Mouse (Mus musculus) embryonic facial prominence, embryonic 12.5 days (tissue): Measurements from ENCODE around the gene Rimbp2. TPM values are rescaled to one million over a fixed set of nuclear protein-coding genes. Genes with fewer than 3 reads are reported as not detected.

Experiments used
- ATAC-seq: fragments of 200-750 bp; cut with Nextera tagmentation; 2 replicates; pipeline ENCODE4 v1.8.0; 2017; ENCODE audit not compliant: insufficient number of reproducible peaks, insufficient read depth, low FRiP score, low TSS enrichment
- H3K27ac ChIP-seq: fragments of 300-500 bp; sonication (generic); 2 replicates; pipeline ENCODE4 v1.5.1; 2016; ENCODE audit warnings: mild to moderate bottlenecking
- H3K27me3 ChIP-seq: fragments of 300-500 bp; sonication (generic); 2 replicates; pipeline ENCODE4 v1.6.1; 2016; ENCODE audit warnings: mild to moderate bottlenecking, moderate library complexity
- H3K36me3 ChIP-seq: fragments of 300-500 bp; sonication (generic); 2 replicates; pipeline ENCODE4 v1.6.1; 2016; ENCODE audit warnings: mild to moderate bottlenecking
- H3K4me1 ChIP-seq: fragments of 300-500 bp; sonication (generic); 2 replicates; pipeline ENCODE4 v1.6.1; 2016
- H3K4me2 ChIP-seq: fragments of 300-500 bp; sonication (generic); replicated peaks from 2 replicates; pipeline ENCODE4 v1.6.1; 2016; ENCODE audit warnings: mild to moderate bottlenecking, moderate library complexity
- H3K4me3 ChIP-seq: fragments of 300-500 bp; sonication (generic); 2 replicates; pipeline ENCODE4 v1.5.1; 2016; ENCODE audit warnings: mild to moderate bottlenecking
- H3K9ac ChIP-seq: fragments of 300-500 bp; sonication (generic); 2 replicates; pipeline ENCODE4 v1.6.1; 2016; ENCODE audit warnings: mild to moderate bottlenecking, moderate library complexity
- H3K9me3 ChIP-seq: fragments of 300-500 bp; sonication (generic); 2 replicates; pipeline ENCODE4 v1.6.1; 2016; ENCODE audit warnings: mild to moderate bottlenecking, moderate library complexity
- WGBS: fragments of 180-500 bp; shearing (Covaris S2); methylation state at CpG from one replicate; pipeline ENCODE4 v1.1.7; 2016; 5-methylcytosine and 5-hydroxymethylcytosine counted together
- polyA plus RNA-seq: library from polyadenylated mRNA; unstranded; fragments of >200 nt; fragmentation: Nextera tagmentation; extraction: Ambion mirVana; gene quantifications from 2 replicates; pipeline ENCODE4 v1.2.1, GENCODE M21; 2016

Gene Rimbp2
- polyA plus RNA-seq, 1 experiment from 2014 or later: 0.19 TPM

DNA sequence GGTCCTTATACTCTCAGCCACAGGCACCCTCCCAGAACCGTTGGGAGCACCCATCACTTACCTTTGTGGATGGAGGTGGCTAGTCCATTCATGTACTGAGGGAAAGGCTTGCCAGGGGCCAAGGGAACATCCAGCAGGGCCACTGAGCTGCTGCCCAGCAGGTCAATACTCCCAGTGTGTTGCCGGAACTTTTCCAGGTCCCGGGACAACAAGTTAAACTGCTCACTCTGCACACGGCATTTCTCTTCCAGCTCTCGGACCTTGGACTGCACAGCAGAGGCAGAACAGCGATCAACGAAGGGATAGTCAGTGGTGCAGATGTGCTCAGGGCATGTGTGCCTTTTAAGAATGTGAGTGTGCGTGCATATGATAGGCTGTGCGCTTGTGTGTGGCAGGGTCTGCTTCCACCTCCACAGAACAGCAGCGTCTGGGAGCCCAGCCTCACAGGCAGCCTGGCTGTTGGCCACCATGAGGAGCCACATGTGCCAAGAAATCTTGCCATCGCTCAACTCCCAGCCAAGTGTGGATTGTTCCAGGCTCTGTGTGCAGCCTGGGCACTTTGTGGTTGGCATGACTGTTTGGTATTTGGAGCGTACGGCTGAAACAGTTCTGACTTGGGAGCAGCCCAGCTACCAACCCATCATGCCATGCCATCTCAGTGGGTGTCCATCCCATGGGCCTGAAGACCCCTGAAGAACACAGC lies 146.8 kb downstream of the Rimbp2 start:
- H3K36me3 ChIP-seq: no peaks in the 10 kb centered on the region
- H3K4me3 ChIP-seq: no peak overlapping the region
- H3K4me2 ChIP-seq: no peak overlapping the region
- ATAC-seq: no peak
- H3K9ac ChIP-seq: no peak overlapping the region
- 87% methylated on average over 13 of the region's 13 CpGs for WGBS
- H3K27ac ChIP-seq: no peak overlapping the region
- H3K27me3 ChIP-seq: 0 out of 2 replicates have a peak, but pooled peaks cover under 1% of the 10 kb centered on the region
- H3K4me1 ChIP-seq: no peaks in the 10 kb centered on the region
- H3K9me3 ChIP-seq: no peaks in the 10 kb centered on the region

DNA sequence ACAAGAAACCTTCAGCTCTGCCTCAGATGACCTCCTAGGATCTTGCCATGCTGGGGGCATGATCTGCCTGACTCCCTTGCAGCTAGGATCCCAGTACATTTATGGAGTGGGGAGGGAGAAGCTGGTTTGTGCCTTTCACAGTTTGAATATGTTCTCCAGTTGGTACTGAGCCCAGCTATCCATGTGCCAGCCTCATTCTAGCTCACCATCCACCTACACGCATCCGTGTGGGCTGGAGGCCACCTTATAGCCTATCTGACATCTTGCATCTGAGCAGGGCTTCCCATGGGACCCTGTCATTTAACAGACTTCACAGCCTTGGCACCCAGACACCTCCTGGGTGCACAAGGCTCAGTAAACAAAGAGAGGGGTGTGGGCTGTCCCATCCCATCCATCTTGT lies 148.2 kb downstream of the Rimbp2 start:
- no peak for ATAC-seq
- 92% methylated on average over 2 of the region's 2 CpGs for WGBS
- H3K9me3 ChIP-seq: no peaks in the 10 kb centered on the region
- H3K4me3 ChIP-seq: no peak overlapping the region
- H3K9ac ChIP-seq: no peak overlapping the region
- no peak overlapping the region for H3K4me2 ChIP-seq
- H3K36me3 ChIP-seq: no peaks in the 10 kb centered on the region
- H3K27me3 ChIP-seq: no peaks in the 10 kb centered on the region
- no peaks in the 10 kb centered on the region for H3K4me1 ChIP-seq
- H3K27ac ChIP-seq: no peak overlapping the region

DNA sequence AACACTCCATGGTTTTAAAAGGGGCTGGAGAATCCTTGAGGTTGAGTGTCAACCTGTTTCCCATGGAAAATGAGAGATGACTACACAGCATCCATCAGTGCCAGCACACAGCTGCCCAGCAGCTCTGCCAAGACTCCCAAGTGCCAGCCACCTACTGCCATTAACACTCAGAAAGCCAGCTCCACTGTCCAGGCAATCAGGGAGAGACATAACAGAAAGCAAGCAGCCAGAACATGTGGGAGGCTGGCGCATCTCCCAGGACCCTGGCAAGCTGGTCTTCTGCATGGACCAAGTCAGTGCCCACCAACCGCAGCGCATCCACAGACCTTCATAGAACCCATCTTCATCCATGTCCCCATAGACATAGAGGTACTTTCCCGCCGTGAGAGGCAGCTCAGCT lies 152.7 kb downstream of the Rimbp2 start:
- Histone ChIP-seq H3K27ac (no peak overlapping the region), H3K27me3 (no peaks in the 10 kb centered on the region), H3K4me3 (no peak overlapping the region), H3K4me1 (no peaks in the 10 kb centered on the region), H3K36me3 (no peaks in the 10 kb centered on the region), H3K4me2 (no peak overlapping the region), H3K9ac (no peak overlapping the region), H3K9me3 (no peaks in the 10 kb centered on the region)
- no peak for ATAC-seq
- WGBS: 92% methylated on average over 5 of the region's 5 CpGs

DNA sequence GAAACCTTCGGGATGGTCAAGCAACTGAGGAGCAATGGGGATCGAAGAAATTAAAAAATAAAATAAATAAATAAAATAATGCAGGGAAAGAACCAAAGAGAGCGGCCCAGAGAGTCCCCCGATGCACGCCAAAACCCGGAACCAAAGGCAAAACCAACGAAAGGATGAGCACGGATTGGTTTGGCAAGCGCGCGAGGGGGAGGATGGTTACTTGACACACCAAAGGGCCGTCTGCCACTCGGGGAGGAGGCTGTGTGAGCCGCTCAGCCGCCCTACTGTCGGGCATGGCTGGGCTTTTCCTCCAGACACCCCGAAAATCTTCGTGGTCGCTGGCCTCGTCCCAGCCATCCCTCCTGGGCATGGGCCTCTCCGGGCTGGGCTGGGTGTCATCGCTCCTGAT lies 171.7 kb downstream of the Rimbp2 start:
- H3K4me1 ChIP-seq: no peaks in the 10 kb centered on the region
- H3K27me3 ChIP-seq: no peaks in the 10 kb centered on the region; the same call in 1 of the 2 replicates
- no peak overlapping the region for H3K27ac ChIP-seq
- ATAC-seq: no peak
- H3K4me2 ChIP-seq: no peak overlapping the region; the same call in 1 of the 2 replicates
- no peaks in the 10 kb centered on the region for H3K9me3 ChIP-seq
- H3K4me3 ChIP-seq: no peak overlapping the region
- no peaks in the 10 kb centered on the region for H3K36me3 ChIP-seq
- 68% methylated on average over 22 of the region's 22 CpGs for WGBS
- no peak overlapping the region for H3K9ac ChIP-seq

DNA sequence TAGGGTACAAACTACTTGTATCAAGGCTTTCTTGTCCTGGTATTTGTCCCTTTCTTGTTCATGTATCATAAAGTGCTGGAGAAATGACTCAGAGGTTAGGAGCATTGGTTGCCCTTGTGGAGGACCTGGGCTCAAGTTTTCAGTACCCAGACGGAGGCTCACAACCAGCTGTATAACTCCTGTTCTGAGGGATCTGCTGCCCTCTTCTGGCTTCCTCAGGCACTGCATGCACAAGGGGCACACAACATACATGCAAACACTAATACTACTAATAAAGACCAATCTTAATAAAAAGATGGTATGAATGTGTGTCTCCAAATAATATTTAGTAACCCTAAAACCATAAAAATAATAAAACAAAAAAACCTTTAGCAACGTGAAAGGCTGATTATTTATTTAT lies 176.9 kb downstream of the Rimbp2 start:
- WGBS: 59% methylated on average over 2 of the region's 2 CpGs
- no peak for ATAC-seq
- Histone ChIP-seq H3K4me3 (no peak overlapping the region), H3K4me1 (no peaks in the 10 kb centered on the region), H3K9ac (no peak overlapping the region), H3K36me3 (no peaks in the 10 kb centered on the region), H3K4me2 (no peak overlapping the region), H3K27ac (no peak overlapping the region), H3K27me3 (no peaks in the 10 kb centered on the region; the same call in 1 of the 2 replicates), H3K9me3 (no peaks in the 10 kb centered on the region)

DNA sequence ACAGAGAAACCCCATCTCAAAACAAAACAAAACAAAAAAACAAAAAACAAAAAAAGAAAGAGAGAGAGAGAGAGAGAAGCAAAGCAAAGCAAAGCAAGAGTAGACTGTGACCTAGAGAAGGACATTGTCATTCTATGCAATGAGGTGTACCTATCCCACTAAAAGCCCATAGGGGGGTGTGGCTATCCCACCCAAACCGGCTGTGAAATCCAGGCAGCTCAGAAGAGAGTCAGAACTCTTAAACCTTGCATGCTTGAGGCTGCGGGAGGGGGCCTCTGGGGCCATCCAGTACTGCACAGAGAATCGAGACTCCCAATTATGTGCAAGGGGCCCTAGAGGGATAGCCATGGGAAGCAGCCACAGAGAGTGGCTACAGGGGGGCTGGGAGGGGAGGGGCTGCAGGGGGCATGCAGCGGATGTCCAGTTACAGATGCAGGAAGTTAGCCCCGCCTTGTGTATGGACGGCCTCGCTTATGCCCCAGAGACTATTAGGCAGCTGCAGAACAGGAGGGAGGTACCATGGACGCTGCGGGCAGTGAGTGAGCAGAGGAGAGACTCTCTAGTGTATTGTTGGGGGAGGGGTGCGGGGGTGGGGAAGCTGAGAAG lies 184.2 kb downstream of the Rimbp2 start:
- no peaks in the 10 kb centered on the region for H3K36me3 ChIP-seq
- H3K27me3 ChIP-seq: no peaks in the 10 kb centered on the region
- peaks cover 5% of the 10 kb centered on the region for H3K4me1 ChIP-seq
- H3K4me3 ChIP-seq: peak overlapping the region; percentile 12; the same call in 1 of the 2 replicates
- 8% methylated on average over 10 of the region's 10 CpGs for WGBS
- no peaks in the 10 kb centered on the region for H3K9me3 ChIP-seq
- ATAC-seq: peak; percentile 80; the same call in 1 of the 2 replicates
- H3K4me2 ChIP-seq: peak overlapping the region; percentile 39
- H3K9ac ChIP-seq: no peak overlapping the region
- no peak overlapping the region for H3K27ac ChIP-seq

DNA sequence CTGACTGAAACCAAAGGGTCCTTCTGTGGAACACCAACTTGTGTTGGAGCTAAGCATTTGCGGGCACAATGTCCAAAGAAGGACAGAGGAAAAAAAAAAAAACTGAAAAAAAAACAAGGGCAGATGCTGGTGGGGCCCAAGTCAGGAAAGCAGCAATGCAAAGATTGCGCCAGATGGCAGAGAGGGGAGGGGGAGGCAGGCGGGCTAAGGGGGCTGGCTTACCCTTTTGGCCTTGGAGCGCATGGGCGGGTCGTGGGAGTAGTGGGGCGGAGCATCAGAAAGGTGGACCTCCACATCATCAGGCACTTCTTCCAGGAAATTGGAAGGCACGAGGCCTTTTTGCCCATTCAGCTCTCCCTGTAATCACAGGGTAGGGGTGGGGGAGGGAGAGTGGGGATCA lies 192.2 kb downstream of the Rimbp2 start:
- Histone ChIP-seq H3K36me3 (no peaks in the 10 kb centered on the region), H3K4me2 (no peak overlapping the region), H3K9ac (no peak overlapping the region), H3K4me1 (no peaks in the 10 kb centered on the region), H3K9me3 (no peaks in the 10 kb centered on the region), H3K4me3 (no peak overlapping the region), H3K27me3 (no peaks in the 10 kb centered on the region), H3K27ac (no peak overlapping the region)
- 44% methylated on average over 8 of the region's 8 CpGs for WGBS
- ATAC-seq: no peak

DNA sequence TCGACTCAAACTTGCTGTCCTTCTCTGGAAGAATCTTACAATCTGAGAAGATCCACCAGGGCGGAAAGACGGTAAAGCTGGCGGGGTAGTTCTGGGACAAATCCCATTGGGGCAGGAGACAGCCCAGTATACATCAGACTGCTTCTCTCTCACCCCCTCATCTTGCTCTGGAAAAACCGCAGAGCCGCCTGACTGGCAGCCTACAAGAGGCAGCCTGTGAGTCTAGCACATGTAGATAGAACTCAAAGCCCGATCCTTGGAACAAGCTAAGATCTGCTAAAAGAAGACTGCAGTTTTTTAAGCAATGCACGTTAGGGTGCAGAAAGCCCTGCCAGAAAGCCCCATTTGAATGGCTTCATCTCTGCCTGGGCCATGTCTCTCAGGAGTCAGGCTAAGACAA lies 207.0 kb downstream of the Rimbp2 start:
- H3K4me1 ChIP-seq: no peaks in the 10 kb centered on the region
- H3K4me3 ChIP-seq: no peak overlapping the region
- H3K4me2 ChIP-seq: no peak overlapping the region
- no peaks in the 10 kb centered on the region for H3K27me3 ChIP-seq
- WGBS: 84% methylated on average over 8 of the region's 8 CpGs
- no peak overlapping the region for H3K27ac ChIP-seq
- no peaks in the 10 kb centered on the region for H3K9me3 ChIP-seq
- no peak overlapping the region for H3K9ac ChIP-seq
- ATAC-seq: no peak
- H3K36me3 ChIP-seq: no peaks in the 10 kb centered on the region

DNA sequence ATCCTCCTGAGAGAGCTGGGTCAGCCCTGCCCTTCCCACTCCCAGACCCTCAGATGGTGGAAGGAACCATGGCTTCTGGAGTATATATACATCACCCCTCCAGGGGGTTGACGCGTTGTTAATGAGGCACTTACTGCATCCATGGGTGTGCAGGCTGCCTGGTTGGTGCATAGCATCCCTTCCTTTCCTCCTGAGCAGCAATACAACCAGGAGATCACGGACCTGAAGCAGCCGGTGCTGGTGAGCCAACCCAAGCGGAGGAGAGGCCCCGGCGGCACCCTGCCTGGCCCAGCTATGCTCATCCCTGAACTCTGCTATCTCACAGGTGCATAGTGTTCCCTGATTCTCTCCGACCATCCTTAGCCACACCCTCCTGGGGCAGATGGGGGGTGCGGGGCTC lies 208.1 kb downstream of the Rimbp2 start:
- H3K4me1 ChIP-seq: no peaks in the 10 kb centered on the region
- H3K9ac ChIP-seq: no peak overlapping the region
- H3K36me3 ChIP-seq: no peaks in the 10 kb centered on the region
- H3K27ac ChIP-seq: no peak overlapping the region
- no peaks in the 10 kb centered on the region for H3K9me3 ChIP-seq
- H3K4me2 ChIP-seq: no peak overlapping the region
- H3K27me3 ChIP-seq: peaks cover 6% of the 10 kb centered on the region; the same call in 1 of the 2 replicates
- 68% methylated on average over 9 of the region's 9 CpGs for WGBS
- no peak overlapping the region for H3K4me3 ChIP-seq
- ATAC-seq: no peak

DNA sequence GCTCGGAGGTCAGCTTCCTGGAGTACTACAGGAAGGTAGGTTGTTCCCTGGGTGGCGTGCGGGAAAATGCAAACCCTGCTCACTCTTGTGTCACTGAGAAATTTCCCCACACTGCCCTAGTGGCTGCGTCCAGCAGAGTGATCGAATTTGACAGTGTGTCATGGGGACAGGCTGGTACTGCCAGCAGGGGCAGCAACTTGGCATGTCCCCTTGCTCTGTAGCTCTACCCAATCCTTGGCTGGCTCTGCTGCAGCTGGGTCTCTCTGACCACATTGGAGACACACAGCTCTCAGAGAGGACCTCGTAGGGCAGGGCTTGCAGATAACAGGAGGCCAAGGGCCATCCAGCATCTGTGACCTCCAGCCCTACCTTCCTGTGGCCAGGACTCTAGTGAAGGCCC lies 208.9 kb downstream of the Rimbp2 start:
- no peak for ATAC-seq
- Histone ChIP-seq H3K27me3 (peaks cover 11% of the 10 kb centered on the region), H3K9me3 (no peaks in the 10 kb centered on the region), H3K4me1 (0 out of 2 replicates have a peak, but pooled peaks cover 5% of the 10 kb centered on the region), H3K27ac (no peak overlapping the region), H3K9ac (no peak overlapping the region), H3K36me3 (no peaks in the 10 kb centered on the region), H3K4me2 (no peak overlapping the region), H3K4me3 (no peak overlapping the region)
- 86% methylated on average over 6 of the region's 6 CpGs for WGBS

DNA sequence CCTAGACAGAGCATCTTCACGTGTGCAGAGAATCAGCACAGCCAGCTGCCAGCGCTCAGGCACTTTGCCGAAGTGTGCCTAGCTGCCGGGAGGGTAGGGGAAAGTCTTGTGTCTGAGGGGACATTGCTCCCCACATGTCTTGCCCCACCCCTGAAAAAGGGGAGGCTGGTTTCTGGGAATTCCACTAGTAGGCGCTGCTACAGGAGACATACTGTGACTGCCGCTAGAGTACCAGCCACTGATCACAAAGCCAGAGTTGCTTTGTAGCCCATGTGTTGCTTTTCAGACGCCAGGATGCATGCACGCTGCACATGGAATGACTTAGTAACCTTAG lies 213.5 kb downstream of the Rimbp2 start:
- 29% methylated on average over 8 of the region's 8 CpGs for WGBS
- Histone ChIP-seq H3K4me2 (peak overlapping the region; percentile 13; the same call in 1 of the 2 replicates), H3K27me3 (peaks cover 33% of the 10 kb centered on the region), H3K9me3 (no peaks in the 10 kb centered on the region), H3K9ac (no peak overlapping the region), H3K36me3 (no peaks in the 10 kb centered on the region), H3K4me1 (0 out of 2 replicates have a peak, but pooled peaks cover 5% of the 10 kb centered on the region), H3K27ac (no peak overlapping the region), H3K4me3 (no peak overlapping the region)
- no peak for ATAC-seq

DNA sequence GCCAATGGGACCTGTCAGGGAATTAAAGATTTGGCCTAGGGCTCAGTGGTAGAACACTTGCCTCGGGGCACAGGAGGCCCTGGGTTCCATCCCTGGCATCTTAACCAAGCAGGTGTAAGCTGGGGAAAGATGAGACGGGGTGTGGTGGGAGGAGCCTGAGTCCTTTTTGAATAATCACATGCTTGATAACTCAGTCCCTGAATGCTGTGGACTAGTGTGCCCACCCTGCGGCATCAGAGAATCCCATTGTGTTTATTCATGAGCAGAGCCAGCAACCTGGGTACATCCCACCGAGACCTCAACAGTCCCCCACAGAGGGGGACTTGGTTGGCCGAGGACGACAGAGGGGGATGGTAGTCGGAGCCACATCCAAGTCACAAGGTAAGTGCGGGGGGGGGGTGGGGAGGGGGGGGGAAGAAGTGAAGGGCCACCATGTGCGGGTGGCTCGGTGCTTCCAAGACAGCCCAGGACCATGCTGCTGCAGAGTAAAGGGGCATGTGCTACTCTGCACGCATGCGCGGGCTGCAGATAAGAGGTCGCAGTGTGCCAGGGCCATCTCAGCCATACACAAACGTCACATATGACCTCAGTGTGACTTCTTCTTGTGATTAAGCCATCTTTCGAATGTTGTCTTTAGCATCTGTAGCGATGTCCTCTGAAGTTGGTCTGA lies 214.0 kb downstream of the Rimbp2 start:
- H3K4me2 ChIP-seq: peak overlapping the region; percentile 13; the same call in 1 of the 2 replicates

More for the DNA sequence above, 214.0 kb downstream of the Rimbp2 start:
- H3K27ac ChIP-seq: no peak overlapping the region
- WGBS: 24% methylated on average over 14 of the region's 17 CpGs
- ATAC-seq: peak; percentile 58; the same call in 1 of the 2 replicates
- peaks cover 33% of the 10 kb centered on the region for H3K27me3 ChIP-seq
- no peak overlapping the region for H3K9ac ChIP-seq
- H3K4me1 ChIP-seq: 0 out of 2 replicates have a peak, but pooled peaks cover 5% of the 10 kb centered on the region
- no peaks in the 10 kb centered on the region for H3K36me3 ChIP-seq
- no peak overlapping the region for H3K4me3 ChIP-seq
- no peaks in the 10 kb centered on the region for H3K9me3 ChIP-seq
